Mouse (Mus musculus) C2C12 (cell line): Measurements from ENCODE around the gene Tmem42.

ENCODE experiments used
- CEBPB ChIP-seq: IDR thresholded peaks from one replicate; pipeline ENCODE4 v1.6.1; 2011; ENCODE audit warnings: low read depth, mild to moderate bottlenecking, control low read depth, moderate library complexity
- CTCF ChIP-seq: IDR thresholded peaks from one replicate; pipeline ENCODE4 v1.5.1; 2011; ENCODE audit not compliant: control insufficient read depth, insufficient read depth, insufficient read length
- FOSL1 ChIP-seq: IDR thresholded peaks from one replicate; pipeline ENCODE4 v1.8.0; 2011; ENCODE audit warnings: mild to moderate bottlenecking, low read length; ENCODE audit not compliant: poor library complexity, insufficient read depth, severe bottlenecking
- MAX ChIP-seq: IDR thresholded peaks from one replicate; pipeline ENCODE4 v1.6.1; 2011; ENCODE audit warnings: mild to moderate bottlenecking, control low read depth
- MYOD1 ChIP-seq: IDR thresholded peaks from one replicate; pipeline ENCODE4 v1.6.1; 2011; ENCODE audit warnings: low read depth; ENCODE audit not compliant: control insufficient read depth, insufficient read length

- TF ChIP-seq CTCF (no peak), FOSL1 (no peak), CEBPB (no peak), MAX (no peak), MYOD1 (no peak)
Observed at GRCm38 (mm10) chr9:123058724-123059292, 37.7 kb downstream of the Tmem42 start.
